Mouse (Mus musculus) heart, adult 2 months (tissue): ENCODE measurements around the gene Dus4l.

Source experiments
- CTCF ChIP-seq: fragments of 200-600 bp; IDR thresholded peaks from 2 replicates; pipeline ENCODE4 v1.8.1; 2022; ENCODE audit warnings: antibody characterized with exemption, mild to moderate bottlenecking, moderate library complexity
- EP300 ChIP-seq: fragments of 200-500 bp; IDR thresholded peaks from 2 replicates; pipeline ENCODE4 v1.6.1; 2011; ENCODE audit warnings: low read depth, low read length, control low read depth; ENCODE audit not compliant: insufficient read depth
- POLR2A ChIP-seq: fragments of 200-500 bp; IDR thresholded peaks from 2 replicates; pipeline ENCODE4 v1.6.1; 2011; ENCODE audit warnings: mild to moderate bottlenecking, low read depth, low read length, control low read depth; ENCODE audit not compliant: insufficient read depth

DNA sequence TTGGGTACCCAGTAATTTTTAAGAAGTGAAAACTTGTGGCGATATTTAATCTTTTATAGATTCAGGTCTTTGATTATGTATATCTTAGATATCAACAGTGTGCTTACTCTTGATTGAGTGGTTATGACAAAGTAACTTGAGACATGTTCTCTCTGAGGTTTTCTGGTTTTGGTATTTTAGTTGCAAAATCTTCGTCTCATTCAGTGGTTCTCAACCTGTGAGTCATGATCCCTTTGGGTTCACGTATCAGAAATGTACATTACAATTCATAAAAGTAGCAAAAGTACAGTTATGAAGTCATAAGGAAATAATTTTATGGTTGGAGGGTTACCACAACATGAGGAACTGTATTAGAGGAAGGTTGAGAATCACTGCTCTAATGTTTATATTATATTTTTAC lies 32.1 kb upstream of the Dus4l start:
- no peak for TF ChIP-seq CTCF
- TF ChIP-seq POLR2A = no peak
- TF ChIP-seq EP300 = no peak
